Mouse (Mus musculus) adrenal gland (tissue): ENCODE results near the gene Ywhah.

Experiments used
- intact Hi-C: fragments of 180-260 bp; cut with DNase I; formaldehyde crosslinking; loops from one replicate; pipeline ENCODE4 v1.15.1; 2025

The Ywhah gene

DNA sequence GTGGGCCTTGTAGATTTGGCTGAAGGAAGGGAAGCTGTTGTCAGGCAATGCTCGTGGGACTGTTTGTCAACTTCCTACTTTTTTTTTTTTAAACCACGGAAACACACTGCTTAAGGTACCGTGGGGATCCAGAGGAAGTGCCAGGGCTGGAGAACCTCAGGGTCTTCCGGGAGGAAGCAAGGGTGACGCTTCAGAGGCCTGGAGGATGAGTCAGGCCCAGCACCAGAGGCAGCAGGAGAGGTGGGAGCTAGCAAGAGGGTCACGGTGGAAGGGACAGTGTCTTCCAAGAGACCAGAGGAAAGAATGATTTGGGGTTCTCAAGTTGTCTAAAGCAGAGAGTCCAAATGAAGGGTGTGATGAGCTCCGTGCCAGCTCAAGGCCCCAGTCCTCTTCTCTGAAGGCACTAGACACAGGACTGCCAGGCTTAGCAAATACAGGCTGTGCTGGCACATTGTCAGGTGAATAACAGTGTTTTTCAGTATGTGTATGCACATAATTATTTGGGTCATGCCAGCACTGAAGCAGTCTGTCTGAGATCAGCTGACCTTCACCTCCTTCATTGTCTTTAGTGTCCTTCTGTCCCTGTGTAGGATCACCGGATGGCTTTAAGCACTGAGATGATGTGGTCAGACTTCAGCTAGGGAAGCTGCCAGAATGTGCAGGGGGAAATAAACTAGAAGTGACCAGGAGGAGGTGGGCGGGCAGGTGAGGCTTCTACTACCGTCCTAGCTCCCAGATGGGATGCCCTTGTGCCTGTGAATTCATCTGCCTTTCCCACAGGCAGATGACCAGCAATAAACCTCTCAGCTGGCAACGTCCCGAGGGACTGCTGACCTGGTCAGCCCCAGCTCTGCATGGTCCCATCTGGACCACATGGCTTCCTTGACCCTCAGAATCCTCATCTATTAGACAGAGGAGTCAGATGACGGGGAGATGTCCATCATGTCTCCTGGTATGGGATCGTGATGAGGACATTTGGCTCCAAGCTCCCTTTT is 8.5 kb upstream of the Ywhah start:
- intact Hi-C loops = no loop called here

- intact Hi-C loops = no loop called here
Measured at GRCm38 (mm10) chr5:33011132-33012106, 7.2 kb upstream of the Ywhah start.

GRCm38 (mm10) chr5:33014096-33014495 is 4.5 kb upstream of the Ywhah start:
- intact Hi-C loops = no loop called here

- intact Hi-C loops = no loop called here
Measured at GRCm38 (mm10) chr5:33015579-33015978, 3.0 kb upstream of the Ywhah start.

- intact Hi-C loops = no loop called here
Measured at GRCm38 (mm10) chr5:33018189-33018560, 441 bp upstream of the Ywhah start.

DNA sequence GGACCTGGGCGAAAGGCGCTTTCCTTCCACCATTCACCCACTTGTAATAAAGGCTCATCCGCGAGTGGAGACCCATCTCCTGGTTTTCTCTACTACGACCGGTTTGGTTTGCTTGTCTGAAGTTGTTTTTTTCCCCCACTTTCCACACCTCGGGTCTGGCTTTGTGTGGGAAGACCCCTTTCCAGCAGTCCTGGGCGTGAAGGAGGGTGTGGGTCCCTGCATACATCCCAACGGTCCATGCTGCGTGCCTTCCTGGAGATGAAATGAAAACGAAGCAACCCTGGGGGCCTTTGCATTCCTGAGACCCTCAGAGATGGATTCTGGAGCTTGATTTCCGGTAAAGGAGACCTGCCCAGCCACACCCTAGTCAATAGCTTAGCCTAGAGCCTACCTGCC is 808 bp downstream of the Ywhah start:
- intact Hi-C loops = no loop called here

DNA sequence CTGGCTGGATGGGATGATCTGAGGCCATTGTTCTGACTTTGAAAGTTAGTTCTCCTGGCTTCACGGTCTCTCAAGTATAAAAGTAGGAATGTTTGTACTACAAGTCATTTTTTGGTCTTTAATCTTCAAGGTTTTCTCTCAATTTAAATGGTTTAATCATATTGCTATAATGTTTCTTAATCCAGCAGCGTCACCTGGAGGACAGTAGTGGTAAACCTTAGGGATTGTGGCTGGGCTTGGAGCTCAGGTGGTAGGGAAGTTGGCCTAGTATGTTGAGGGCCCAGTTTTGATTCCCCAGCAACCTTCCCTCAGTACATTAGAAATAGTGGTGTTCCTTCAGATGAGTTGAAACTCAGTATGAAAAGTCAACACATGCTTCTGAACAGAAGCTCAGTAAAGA is 3.0 kb downstream of the Ywhah start:
- intact Hi-C loops = loop anchor here (5.0 to 10.0 kb wide), 2 partner anchors 47 to 89 kb away; no protein-coding TSS in a partner anchor

DNA sequence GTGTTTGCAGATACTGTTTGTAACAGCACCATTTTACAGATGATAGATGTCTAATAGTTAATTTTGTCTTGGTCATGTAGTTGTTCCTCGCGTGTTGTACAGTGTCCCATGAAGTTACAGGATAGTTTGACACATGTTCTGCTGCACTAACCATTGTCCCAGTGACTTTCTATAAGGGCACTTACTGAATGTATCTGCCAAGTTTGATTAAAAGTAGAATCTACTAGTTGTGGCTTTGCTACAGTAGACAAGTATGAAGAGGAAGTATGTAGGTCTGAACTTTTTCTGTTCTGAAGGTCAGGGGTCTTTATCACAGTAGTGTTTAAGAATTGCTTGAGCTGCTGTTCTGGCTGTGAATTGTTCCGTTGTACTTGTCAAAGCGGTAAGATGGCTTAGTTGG is 4.7 kb downstream of the Ywhah start:
- intact Hi-C loops = loop anchor here (5.0 to 10.0 kb wide), 2 partner anchors 49 to 91 kb away; no protein-coding TSS in a partner anchor

- intact Hi-C loops = loop anchor here (5.0 to 10.0 kb wide), 2 partner anchors 50 to 92 kb away; no protein-coding TSS in a partner anchor
Measured at GRCm38 (mm10) chr5:33024474-33024873, 5.9 kb downstream of the Ywhah start.

- intact Hi-C loops = loop anchor here (10.0 kb wide), 1 partner anchor 54 kb away; no protein-coding TSS in a partner anchor
Measured at GRCm38 (mm10) chr5:33028656-33029055, 10.0 kb downstream of the Ywhah start.

DNA sequence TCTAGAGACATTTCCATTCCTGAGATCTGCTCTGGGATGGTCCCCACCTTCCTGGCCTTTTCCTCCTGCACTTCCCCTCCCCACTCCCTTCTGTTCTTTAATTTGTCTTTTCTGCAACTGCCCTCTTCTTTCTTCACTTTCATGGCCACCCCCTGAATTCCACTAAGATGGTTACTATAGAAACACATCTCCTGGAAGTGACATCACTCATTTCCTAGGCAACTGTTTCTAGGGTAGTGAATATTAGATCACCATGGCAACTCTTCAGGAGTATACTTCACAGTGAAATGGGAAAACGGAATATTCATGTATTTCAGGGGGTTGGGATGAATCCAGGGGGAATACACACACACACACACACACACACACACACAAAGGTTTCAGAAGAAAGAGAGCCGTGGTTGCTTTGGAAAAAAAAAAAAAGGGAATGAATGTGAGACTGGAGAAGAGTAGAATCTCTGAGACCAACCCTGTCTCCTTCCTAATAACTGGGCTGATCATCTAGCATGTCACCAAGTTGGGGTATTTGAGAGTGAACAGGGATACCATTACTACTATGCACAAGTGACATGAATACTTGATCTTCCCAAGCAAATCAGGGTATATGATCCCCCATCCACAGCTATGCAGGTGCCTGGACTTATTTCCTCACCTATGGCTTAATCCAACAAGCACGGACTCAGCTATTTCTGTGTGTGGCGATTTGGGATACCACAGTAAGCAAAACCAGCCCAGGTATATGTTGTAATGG is 12.0 kb downstream of the Ywhah start:
- intact Hi-C loops = loop anchor here (5.0 kb wide), 2 partner anchors 38 to 113 kb away; no protein-coding TSS in a partner anchor

DNA sequence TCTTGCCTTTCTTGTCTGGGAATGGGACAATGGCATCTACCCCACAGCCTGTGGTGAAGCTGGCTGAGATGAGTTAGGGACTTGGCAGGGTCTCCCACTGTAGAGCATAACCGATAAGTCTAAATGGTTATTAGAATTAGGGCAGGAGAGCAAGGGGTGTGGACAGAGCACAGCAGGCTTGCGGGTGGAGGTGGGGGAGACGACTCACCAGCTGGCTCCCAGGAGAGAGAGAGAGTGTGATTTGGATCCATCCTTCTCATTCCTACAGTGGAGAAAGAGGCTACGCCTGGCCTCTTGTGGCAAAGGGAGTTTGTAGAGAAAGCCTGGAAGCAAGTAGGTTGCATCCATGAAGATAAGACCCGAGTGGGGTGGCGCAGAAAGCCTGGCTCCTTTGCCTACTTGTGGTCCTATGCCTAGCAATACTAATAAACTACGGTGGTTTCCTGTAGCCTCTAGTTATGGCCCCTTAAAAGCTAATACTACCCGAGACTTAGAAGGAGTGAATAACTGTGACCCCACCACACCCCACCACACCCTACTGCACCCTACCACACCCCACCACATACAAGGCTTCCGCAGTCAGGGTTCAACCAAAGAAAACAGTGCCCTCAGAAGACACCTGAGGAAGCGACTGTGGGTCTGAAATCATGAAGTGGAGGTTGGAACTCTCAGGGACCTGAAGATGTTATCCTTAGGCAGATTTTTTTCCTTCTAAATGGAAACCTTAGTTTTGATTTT is 13.6 kb downstream of the Ywhah start:
- intact Hi-C loops = loop anchor here (5.0 kb wide), 2 partner anchors 40 to 115 kb away; no protein-coding TSS in a partner anchor

DNA sequence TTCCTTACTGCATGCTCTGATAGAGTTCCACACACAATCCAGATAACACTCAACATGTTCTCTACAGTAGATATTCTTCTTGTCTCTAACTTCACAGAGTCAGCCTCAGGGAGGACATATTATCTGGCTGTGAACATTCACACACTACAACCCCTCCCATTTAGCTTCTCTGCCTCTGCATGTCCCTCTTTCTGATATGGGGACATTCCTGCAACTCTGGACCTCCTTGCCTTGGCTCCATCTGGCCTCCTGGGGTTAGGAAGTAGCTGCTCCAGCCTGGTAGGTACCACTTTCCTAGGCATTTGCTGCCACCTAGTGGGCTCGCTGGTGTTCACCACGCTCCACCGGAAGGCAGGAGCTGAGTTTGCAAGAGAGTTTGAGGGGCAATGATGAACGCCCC is 14.5 kb downstream of the Ywhah start:
- intact Hi-C loops = loop anchor here (5.0 kb wide), 2 partner anchors 41 to 116 kb away; no protein-coding TSS in a partner anchor

DNA sequence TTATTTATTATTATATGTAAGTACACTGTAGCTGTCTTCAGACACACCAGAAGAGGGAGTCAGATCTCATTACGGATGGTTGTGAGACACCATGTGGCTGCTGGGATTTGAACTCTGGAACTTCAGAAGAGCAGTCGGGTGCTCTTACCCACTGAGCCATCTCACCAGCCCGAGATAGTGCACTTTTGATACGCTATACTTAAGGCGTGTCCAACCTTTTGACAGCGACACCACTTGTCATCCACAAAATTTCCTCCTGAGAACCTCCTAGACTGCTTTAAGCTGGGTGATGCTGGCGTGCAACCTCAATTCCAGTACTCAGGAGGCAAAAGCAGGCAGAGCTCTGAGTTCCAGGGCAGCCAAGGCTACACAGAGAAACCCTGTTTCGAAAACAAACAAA is 15.0 kb downstream of the Ywhah start:
- intact Hi-C loops = loop anchor here (5.0 kb wide), 2 partner anchors 41 to 116 kb away; no protein-coding TSS in a partner anchor

DNA sequence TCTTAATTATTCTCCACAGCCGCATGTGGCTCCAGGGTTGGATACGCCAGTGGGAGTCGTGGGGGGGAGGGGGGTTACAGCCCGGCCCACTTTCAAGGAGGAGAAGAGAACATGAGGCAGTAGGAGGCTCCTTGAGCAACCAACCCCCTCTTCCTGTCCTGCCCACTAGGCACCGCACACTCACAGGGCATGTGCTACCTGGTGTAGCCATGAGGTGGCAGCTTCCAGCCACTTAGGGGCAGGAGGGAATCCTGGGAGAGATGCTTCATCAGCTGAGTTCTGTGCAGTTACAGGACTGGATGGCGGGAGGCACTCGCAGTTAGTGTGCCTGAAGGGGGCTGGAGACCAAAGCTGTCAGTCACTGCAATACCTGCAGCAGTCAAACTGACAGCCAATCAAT is 15.5 kb downstream of the Ywhah start:
- intact Hi-C loops = loop anchor here (5.0 kb wide), 2 partner anchors 42 to 117 kb away; no protein-coding TSS in a partner anchor

DNA sequence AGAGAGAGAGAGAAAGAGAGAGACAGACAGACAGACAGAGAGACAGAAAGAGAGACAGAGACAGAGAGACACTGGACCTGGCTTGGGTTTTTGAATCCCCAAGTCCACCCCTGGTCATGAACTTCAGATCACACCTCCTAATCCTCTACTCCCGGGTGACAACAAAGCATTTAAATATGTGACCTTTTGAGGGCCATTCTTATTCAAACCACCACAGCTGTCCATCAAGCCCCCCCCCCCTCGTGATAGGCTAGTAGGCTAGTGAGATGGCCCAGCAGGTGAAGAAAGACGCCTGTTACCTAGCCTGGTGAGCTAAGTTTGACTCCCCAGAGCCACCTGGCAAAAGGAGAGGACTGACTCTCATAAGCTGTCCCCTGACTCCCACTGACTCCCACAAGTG is 16.3 kb downstream of the Ywhah start:
- intact Hi-C loops = loop anchor here (5.0 kb wide), 2 partner anchors 43 to 118 kb away; no protein-coding TSS in a partner anchor

DNA sequence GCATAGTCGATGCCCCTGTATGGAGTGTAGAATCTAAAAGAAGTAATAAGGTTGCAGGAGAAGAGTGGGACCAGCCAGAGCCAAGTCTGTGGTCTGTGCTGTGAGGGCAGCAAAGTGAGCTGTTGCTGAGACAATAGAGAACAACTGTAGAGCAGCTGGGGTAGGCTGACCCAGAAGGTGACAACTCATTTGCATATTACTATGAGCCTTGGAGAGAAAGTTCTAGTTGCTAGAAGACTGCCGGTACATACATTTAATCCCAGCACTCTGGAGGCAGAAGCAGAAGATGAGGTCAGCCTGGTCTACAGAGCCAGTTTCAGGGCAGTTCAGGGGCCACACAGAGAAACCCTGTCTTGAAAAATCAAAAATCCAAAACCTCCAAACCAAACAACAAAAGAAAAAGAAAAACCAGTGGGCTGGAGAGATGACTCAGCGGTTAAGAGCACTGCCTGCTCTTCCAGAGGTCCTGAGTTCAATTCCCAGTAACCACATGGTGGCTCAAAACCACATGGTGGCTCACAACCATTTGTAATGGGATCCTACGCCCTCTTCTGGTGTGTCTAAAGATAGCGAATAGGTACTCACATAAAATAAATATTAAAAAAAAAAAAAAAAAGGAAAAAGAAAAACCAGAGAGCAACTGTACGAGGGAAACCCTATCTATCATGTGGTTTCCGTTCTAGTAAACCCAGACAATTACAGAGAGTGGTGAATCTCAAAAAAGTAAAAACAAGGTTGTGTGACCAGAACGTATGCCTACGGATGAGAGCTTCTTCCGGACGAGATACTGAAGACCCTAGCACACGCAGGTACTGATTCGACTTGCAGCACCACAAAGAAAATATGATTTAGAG is 20.3 kb downstream of the Ywhah start:
- intact Hi-C loops = no loop called here

GRCm38 (mm10) chr5:33039510-33039911 is 20.9 kb downstream of the Ywhah start:
- intact Hi-C loops = no loop called here

GRCm38 (mm10) chr5:33040735-33041134 is 22.1 kb downstream of the Ywhah start:
- intact Hi-C loops = loop anchor here (1.0 kb wide), 1 partner anchor 102 kb away; no protein-coding TSS in a partner anchor
